Mouse (Mus musculus): Measurements from ENCODE around the gene Tgoln1.

The Tgoln1 gene

DNA sequence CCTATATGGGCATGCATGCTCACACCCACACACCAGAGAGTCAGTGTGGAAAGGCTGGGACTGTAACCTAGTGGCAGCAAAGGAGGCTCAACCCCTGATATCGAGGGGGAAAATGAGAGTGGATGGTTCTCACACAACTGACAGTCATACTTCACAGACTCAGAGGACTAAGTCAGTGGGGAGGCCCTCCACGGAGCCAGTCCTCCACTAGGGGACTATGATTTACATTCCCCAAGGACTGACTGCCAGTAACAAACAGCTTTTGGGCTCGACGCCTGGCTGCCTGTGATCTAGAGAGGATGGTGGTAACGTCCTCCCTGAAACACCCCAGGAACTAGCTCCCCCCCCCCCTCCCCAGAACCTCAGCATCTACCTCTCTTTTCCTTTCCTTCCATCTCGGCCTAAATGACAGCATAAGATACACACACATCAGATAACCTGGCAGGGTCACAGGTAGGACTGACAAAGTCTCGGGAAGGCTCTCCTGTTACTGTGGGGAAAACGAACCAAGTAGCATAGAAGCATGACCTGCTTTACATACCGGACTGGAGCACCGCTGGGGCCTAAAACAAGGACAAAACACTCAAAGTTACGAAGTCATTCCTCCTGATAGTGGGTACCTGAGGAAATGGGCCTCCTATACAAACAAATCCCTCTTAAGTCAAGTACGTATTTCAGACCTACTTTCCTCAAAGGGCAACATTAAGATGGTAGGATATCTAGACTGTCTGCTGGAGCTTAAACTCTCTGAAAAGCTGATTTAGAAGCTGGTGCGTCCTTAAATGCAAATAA is 19.5 kb downstream of the Tgoln1 start:
- in situ Hi-C loops (cut with MboI, MseI): no loop called here

DNA sequence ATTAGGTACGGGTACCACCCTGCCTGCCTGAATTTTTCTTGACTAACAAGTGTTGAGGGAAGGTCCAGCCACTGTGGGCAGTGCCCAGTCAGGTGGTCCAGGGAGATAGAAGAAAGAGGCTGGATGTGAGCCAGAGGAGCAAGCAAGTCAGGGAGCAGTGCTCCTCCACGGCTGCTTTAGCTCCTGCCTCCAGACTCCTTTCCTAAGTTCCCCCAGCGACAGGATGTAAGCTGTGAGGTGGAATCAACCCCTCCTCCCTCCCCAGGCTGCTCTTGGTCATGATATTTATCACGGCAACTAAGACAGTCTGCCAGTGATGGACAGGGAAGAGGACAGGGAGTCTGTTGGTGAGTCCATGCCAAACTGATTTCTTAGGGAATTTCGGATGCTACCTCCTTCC is 22.9 kb downstream of the Tgoln1 start:
- in situ Hi-C loops (cut with MboI, MseI): no loop called here

- in situ Hi-C loops (cut with MboI, MseI): no loop called here
Measured at GRCm38 (mm10) chr6:72593011-72593803, 23.6 kb downstream of the Tgoln1 start.

- in situ Hi-C loops (cut with MboI, MseI): no loop called here
Measured at GRCm38 (mm10) chr6:72590111-72590510, 26.7 kb downstream of the Tgoln1 start.

DNA sequence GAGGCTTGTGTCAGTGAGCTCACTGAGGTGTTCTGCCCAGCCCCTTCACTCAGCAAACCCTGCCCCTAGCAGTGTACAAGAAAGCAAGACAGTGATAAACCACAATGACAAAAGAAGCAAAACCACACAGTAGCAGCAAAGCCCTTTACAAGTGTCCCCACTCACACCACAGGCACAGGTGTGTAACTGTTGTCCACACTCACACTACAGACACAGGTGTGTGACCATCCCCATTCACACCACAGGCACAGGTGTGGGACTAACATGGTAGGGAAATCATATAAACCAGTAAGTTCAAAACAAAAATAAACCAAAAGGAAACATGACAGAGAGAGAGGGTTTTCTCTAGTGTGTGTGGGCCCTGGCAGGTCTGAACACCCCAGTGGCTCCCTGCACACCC is 28.5 kb downstream of the Tgoln1 start:
- in situ Hi-C loops (cut with MboI, MseI): no loop called here

GRCm38 (mm10) chr6:72586701-72587100 is 30.1 kb downstream of the Tgoln1 start:
- in situ Hi-C loops (cut with MboI, MseI): no loop called here

DNA sequence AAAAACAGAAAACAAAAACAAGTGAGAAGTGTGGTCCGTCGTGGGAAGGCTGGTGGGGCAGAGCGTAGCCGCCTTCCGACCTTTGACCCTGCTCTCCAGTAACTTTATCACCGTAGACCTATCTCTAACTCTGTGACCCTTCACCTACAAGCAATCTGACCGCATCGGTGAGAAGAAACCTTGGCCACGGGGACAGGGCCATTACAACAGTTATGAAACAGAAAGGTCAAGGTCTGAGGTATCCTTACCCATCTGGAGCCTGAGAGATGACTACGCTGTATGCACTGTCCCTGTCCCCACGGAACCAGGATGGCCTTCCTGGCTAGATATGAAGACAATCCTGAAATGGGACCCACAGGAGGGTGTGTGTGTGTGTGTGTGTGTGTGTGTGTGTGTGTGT is 32.6 kb downstream of the Tgoln1 start:
- in situ Hi-C loops (cut with MboI, MseI): no loop called here

DNA sequence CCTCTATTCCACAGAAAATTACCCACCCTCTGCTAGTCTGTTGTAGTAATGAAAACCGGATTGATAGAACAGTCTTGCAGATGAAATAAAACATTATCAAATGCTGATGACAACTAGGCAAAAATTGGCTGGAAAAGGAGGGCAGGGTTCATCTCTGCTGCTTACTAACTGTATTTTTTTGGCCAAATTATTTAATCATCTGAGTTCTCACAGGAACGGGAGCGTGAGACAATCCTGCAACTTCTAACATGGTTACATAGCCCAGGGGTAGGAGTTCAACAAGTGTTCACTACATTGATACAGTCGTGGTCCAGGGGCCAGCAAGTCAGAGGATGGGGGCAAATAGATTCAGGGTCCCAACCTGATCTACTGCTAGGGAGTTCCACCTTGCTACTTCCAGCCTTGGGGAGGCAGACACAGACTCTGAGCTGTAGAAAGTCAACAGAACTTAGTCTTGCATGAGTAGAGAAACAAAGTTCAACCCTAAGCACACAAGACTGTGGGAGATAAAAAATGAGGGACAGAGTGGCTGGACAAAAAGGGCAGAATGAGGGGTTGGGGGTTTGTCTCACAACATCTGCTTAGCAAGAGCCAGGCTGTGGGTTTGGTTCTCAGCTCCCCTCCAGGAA is 33.5 kb downstream of the Tgoln1 start:
- in situ Hi-C loops (cut with MboI, MseI): no loop called here

DNA sequence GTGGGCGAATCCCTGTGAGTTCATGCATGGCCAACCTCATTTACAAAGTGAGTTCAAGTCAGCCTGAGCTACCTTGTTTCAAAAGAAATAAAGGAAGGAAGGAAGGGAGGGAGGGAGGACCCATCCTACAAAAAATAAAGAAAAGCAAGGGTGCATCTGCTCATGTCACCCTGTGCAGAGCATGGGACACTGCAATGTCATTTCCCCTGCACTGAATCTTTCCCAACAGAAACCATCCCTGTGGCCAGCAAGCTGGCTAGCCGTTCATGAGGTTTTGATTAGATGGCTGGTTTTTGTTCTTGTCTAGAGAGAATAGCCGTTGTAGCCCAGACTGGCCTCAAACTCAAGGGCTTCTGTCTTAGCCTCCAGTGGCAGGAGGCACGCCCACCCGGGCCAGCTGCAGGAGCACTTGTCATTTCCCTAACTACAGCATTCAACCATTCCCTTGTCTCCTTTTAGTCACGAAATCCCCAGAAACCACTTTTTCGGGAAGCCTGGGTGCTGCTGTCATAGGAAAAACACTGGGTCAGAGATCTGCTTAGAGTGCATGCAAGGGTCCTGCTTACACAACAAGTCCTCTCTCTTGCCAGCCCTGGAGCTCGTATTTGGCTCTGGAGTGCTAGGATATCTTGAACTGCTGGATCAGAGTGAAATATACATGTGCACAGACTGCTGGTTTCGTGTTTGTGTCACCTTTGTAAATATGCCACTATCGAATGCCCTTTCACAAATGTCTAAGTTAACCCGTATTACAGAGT is 35.0 kb downstream of the Tgoln1 start:
- in situ Hi-C loops (cut with MboI, MseI): no loop called here

DNA sequence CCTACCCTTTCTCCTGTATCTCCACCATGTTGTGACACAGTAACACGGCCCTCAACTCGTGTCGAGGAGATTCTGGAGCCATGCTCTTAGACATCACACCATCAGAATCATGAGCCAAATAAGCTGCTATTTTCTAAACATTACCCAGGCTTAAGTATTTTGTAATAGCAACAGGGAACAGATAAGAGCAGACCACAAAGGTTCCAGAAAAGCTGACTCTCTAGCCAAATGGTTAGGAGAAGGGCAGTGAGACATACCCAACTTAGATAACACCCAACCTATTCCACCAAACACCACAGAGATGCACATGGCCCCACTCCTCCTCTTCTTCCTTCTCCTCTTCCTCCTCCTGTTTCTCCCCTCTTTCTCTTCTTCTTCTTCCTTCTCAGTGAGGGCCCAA is 40.8 kb downstream of the Tgoln1 start:
- in situ Hi-C loops (cut with MboI, MseI): no loop called here

- in situ Hi-C loops (cut with MboI, MseI): no loop called here
Measured at GRCm38 (mm10) chr6:72571826-72572225, 45.0 kb downstream of the Tgoln1 start.

DNA sequence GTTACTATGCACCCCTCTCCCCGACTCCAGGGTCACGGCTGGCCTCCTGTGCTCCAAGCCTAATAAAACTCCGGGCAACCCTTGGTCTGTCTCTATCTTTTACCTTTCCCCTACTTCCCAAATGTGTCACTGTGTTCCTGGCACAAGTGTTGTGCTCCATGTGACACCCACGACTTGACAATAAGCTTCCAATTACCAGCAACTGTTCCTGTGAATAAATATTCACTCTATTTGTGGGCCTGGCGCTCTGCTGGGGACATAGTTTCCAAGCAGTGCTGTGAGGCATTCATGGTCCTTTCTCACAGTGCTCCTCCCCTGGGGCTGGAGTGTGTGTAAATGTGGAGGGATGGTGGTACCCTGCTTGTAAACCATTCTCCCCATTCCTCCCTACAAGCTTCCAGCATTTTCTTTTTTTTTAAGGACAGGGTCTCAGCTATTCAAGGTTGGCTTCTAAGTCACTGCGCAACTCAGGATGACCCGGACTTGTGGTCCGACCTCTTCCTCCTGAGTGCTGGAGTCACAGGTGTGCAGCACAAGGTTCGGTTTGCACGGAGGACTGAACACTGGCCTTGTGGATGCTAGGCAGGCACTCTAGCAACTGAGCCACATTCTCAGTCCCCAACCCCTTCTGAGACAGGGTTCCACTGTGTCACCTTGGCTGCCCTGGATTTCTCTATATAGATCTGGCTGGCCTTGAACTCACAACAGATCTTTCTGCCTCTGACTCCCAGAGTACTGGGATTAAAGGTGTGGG is 46.0 kb downstream of the Tgoln1 start:
- in situ Hi-C loops (cut with MboI, MseI): no loop called here

- in situ Hi-C loops (cut with MboI, MseI): loop anchor here (5.0 kb wide), 1 partner anchor 141 kb away; no protein-coding TSS in a partner anchor
Measured at GRCm38 (mm10) chr6:72568736-72569135, 48.1 kb downstream of the Tgoln1 start.

DNA sequence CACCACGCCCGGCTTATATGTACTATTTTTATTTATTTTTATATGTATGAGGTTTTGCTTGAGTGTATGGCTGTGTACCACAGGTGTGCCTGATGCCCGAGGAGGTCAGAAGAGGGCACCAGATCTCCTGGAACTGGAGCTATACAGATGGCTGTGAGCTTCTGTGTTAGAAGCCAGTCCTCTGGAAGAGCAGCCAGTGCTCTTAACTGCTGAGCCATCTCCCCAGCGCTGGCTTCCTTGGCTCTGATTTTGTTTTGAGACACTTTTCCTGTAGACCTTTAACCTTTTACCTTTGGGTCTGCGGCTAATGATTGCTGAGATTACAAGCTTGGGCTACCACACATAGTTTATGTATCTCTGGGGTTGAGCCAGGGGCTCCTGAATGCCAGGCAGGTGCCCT is 49.3 kb downstream of the Tgoln1 start:
- in situ Hi-C loops (cut with MboI, MseI): loop anchor here (5.0 kb wide), 1 partner anchor 140 kb away; no protein-coding TSS in a partner anchor

DNA sequence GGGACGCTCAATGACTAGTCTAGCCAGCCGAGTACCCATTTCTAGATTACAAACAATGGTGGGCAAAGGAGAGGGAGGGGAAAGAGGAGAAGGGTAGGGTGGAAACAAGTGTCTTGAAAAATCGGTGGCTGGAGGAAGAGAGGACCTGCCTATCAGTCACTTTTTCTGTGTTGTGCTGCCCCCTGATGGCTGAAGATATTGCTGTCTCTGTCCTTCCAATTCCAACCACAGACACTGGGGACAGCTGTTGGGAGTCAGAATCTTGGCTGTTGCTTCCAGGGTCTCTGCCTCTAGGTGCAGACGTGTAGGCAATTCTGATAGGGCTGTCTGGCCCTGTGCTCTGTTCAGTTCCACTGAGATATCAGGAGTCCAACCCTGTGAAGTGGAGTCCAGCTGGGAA is 50.8 kb downstream of the Tgoln1 start:
- in situ Hi-C loops (cut with MboI, MseI): loop anchor here (5.0 kb wide), 1 partner anchor 139 kb away; no protein-coding TSS in a partner anchor

GRCm38 (mm10) chr6:72565506-72565905 is 51.3 kb downstream of the Tgoln1 start:
- in situ Hi-C loops (cut with MboI, MseI): loop anchor here (5.0 kb wide), 1 partner anchor 138 kb away; no protein-coding TSS in a partner anchor

GRCm38 (mm10) chr6:72562894-72563293 is 53.9 kb downstream of the Tgoln1 start:
- in situ Hi-C loops (cut with MboI, MseI): no loop called here

GRCm38 (mm10) chr6:72562486-72562885 is 54.3 kb downstream of the Tgoln1 start:
- in situ Hi-C loops (cut with MboI, MseI): no loop called here

DNA sequence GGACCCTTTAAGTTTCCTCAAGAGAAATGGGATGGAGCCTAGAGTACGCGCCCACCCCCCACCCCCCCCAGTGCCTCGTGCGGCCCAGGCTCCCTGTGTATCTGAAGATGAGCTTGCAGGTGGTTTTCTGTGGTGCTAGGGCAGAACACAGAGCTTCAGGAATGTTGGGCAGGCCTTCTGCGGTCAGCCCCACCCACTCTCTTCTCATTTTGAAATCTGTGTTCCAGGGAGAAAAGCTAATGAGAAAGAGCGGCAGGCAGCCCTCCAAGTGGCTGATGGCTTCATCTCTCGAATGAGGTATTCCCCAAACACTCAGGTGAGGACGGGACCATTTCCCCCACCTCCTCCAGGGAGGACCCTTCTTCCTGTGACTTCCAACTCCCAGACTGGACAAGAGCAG is 56.0 kb downstream of the Tgoln1 start:
- in situ Hi-C loops (cut with MboI, MseI): no loop called here
